Mouse (Mus musculus): ENCODE data around the gene Kalrn.

The Kalrn gene

GRCm38 (mm10) chr16:33954793-33955192, 618.5 kb downstream of the Kalrn start:
- DNase-seq, result no peak

GRCm38 (mm10) chr16:33953008-33953407, 620.3 kb downstream of the Kalrn start:
- DNase-seq, result no peak

- DNase-seq, result peak; percentile 89 to 93
These were observed 622.5 kb downstream of the Kalrn start for GRCm38 (mm10) chr16:33950830-33951229.

GRCm38 (mm10) chr16:33950386-33950785, 622.9 kb downstream of the Kalrn start:
- peak in 1 of 2 experiments; percentile 23 for DNase-seq

GRCm38 (mm10) chr16:33947664-33948571, 625.4 kb downstream of the Kalrn start:
- no peak for DNase-seq

- no peak for DNase-seq
These were observed 627.3 kb downstream of the Kalrn start for GRCm38 (mm10) chr16:33946021-33946420.

GRCm38 (mm10) chr16:33944772-33945171, 628.6 kb downstream of the Kalrn start:
- DNase-seq, result no peak

- peak; percentile 63 to 68 for DNase-seq
These were observed 629.2 kb downstream of the Kalrn start for GRCm38 (mm10) chr16:33944126-33944525.

- DNase-seq, result no peak
These were observed 629.9 kb downstream of the Kalrn start for GRCm38 (mm10) chr16:33943388-33943787.

- DNase-seq, result peak; percentile 27 to 46
These were observed 631.0 kb downstream of the Kalrn start for GRCm38 (mm10) chr16:33942341-33942740.

GRCm38 (mm10) chr16:33941271-33941781, 632.0 kb downstream of the Kalrn start:
- DNase-seq, result peak; percentile 50 to 53

GRCm38 (mm10) chr16:33940095-33940494, 633.2 kb downstream of the Kalrn start:
- DNase-seq, result peak; percentile 65 to 72

- DNase-seq, result peak in 1 of 2 experiments; percentile 39
These were observed 633.7 kb downstream of the Kalrn start for GRCm38 (mm10) chr16:33939636-33940035.

GRCm38 (mm10) chr16:33939133-33939531, 634.2 kb downstream of the Kalrn start:
- DNase-seq, result peak in 1 of 2 experiments; percentile 54

- peak; percentile 53 to 64 for DNase-seq
These were observed 634.8 kb downstream of the Kalrn start for GRCm38 (mm10) chr16:33938311-33939132.

- peak; percentile 92 to 93 for DNase-seq
These were observed 635.8 kb downstream of the Kalrn start for GRCm38 (mm10) chr16:33937567-33937966.

GRCm38 (mm10) chr16:33936885-33937284, 636.4 kb downstream of the Kalrn start:
- no peak for DNase-seq

GRCm38 (mm10) chr16:33935407-33935785, 637.9 kb downstream of the Kalrn start:
- no peak for DNase-seq

- DNase-seq, result peak in 1 of 2 experiments; percentile 57
These were observed 638.5 kb downstream of the Kalrn start for GRCm38 (mm10) chr16:33934701-33935406.

GRCm38 (mm10) chr16:33933411-33933810, 639.9 kb downstream of the Kalrn start:
- peak in 1 of 2 experiments; percentile 3 for DNase-seq

GRCm38 (mm10) chr16:33932126-33932525, 641.2 kb downstream of the Kalrn start:
- DNase-seq, result peak in 1 of 2 experiments; percentile 16

GRCm38 (mm10) chr16:33931682-33932081, 641.6 kb downstream of the Kalrn start:
- DNase-seq, result no peak
